Mouse (Mus musculus): ENCODE measurements around the gene 6030408B16Rik.

- TF ChIP-seq CTCF (conservative IDR thresholded peaks at IDR 0.05; ENCODE audit: low read length) (no peak), NANOG (IDR thresholded peaks at IDR 0.05; ENCODE audit: borderline replicate concordance, low read length) (no peak)
Observed at GRCm38 (mm10) chr15:101252614-101253013, 40.4 kb upstream of the 6030408B16Rik start.

Data from E14TG2a.4 (cell line).